Mouse (Mus musculus) heart, postnatal 10 days (tissue): ENCODE results near the gene Lrmda. TPM values are rescaled to one million over a fixed set of nuclear protein-coding genes. Genes with fewer than 3 reads are reported as not detected.
A peak's percentile ranks its signal among the peaks of the same experiment; 100 is the strongest.

ENCODE experiments used
- DNase-seq, 2 experiments: peaks; one replicate each; pipeline ENCODE4 v3.0.0; 2021
- intact Hi-C: fragments of 180-260 bp; cut with DNase I; formaldehyde crosslinking; loops from one replicate; pipeline ENCODE4 v1.15.1; 2025
- total RNA-seq, 2 experiments: library from RNA; stranded (reverse); gene quantifications; 2 replicates each; pipeline ENCODE4 v1.2.3; 2021

Lrmda gene
- total RNA-seq, 2 experiments from 2014 or later = 1.1 to 2.1 TPM

- intact Hi-C loops = no loop called here
- peak; percentile 0 to 2 for DNase-seq
Measured at GRCm38 (mm10) chr14:22445841-22446570, 426.5 kb downstream of the Lrmda start.

- intact Hi-C loops = no loop called here
- no peak for DNase-seq
Measured at GRCm38 (mm10) chr14:22451603-22452002, 432.1 kb downstream of the Lrmda start.

- intact Hi-C loops = no loop called here
- no peak for DNase-seq
Measured at GRCm38 (mm10) chr14:22464314-22464713, 444.8 kb downstream of the Lrmda start.

- intact Hi-C loops = no loop called here
- no peak for DNase-seq
Measured at GRCm38 (mm10) chr14:22471041-22471440, 451.5 kb downstream of the Lrmda start.

GRCm38 (mm10) chr14:22473451-22473850 is 453.9 kb downstream of the Lrmda start:
- intact Hi-C loops = no loop called here
- no peak for DNase-seq

- DNase-seq = no peak
- intact Hi-C loops = no loop called here
Measured at GRCm38 (mm10) chr14:22473991-22474390, 454.5 kb downstream of the Lrmda start.

- intact Hi-C loops = no loop called here
- no peak for DNase-seq
Measured at GRCm38 (mm10) chr14:22493326-22493725, 473.8 kb downstream of the Lrmda start.

GRCm38 (mm10) chr14:22494290-22494689 is 474.8 kb downstream of the Lrmda start:
- intact Hi-C loops = no loop called here

GRCm38 (mm10) chr14:22494866-22495265 is 475.4 kb downstream of the Lrmda start:
- intact Hi-C loops = no loop called here
- DNase-seq = no peak

More at GRCm38 (mm10) chr14:22494290-22494689, 474.8 kb downstream of the Lrmda start:
- no peak for DNase-seq

- no peak for DNase-seq
- intact Hi-C loops = no loop called here
Measured at GRCm38 (mm10) chr14:22495286-22495685, 475.8 kb downstream of the Lrmda start.

GRCm38 (mm10) chr14:22497636-22498131 is 478.2 kb downstream of the Lrmda start:
- intact Hi-C loops = no loop called here
- DNase-seq = no peak

- no peak for DNase-seq
- intact Hi-C loops = no loop called here
Measured at GRCm38 (mm10) chr14:22509747-22510530, 490.4 kb downstream of the Lrmda start.

- DNase-seq = no peak
- intact Hi-C loops = no loop called here
Measured at GRCm38 (mm10) chr14:22510531-22510785, 490.9 kb downstream of the Lrmda start.

GRCm38 (mm10) chr14:22514362-22515084 is 495.0 kb downstream of the Lrmda start:
- DNase-seq = peak in 1 of 2 experiments; percentile 9
- intact Hi-C loops = no loop called here

- intact Hi-C loops = no loop called here
- DNase-seq = no peak
Measured at GRCm38 (mm10) chr14:22530706-22531105, 511.2 kb downstream of the Lrmda start.

- intact Hi-C loops = no loop called here
Measured at GRCm38 (mm10) chr14:22533501-22533900, 514.0 kb downstream of the Lrmda start.

GRCm38 (mm10) chr14:22545887-22546675 is 526.6 kb downstream of the Lrmda start:
- DNase-seq = no peak

More at GRCm38 (mm10) chr14:22533501-22533900, 514.0 kb downstream of the Lrmda start:
- DNase-seq = no peak

GRCm38 (mm10) chr14:22546676-22546984 is 527.1 kb downstream of the Lrmda start:
- DNase-seq = no peak
- intact Hi-C loops = no loop called here

More at GRCm38 (mm10) chr14:22545887-22546675, 526.6 kb downstream of the Lrmda start:
- intact Hi-C loops = no loop called here

GRCm38 (mm10) chr14:22548286-22548685 is 528.8 kb downstream of the Lrmda start:
- no peak for DNase-seq
- intact Hi-C loops = no loop called here

- intact Hi-C loops = no loop called here
- no peak for DNase-seq
Measured at GRCm38 (mm10) chr14:22549166-22549565, 529.7 kb downstream of the Lrmda start.

GRCm38 (mm10) chr14:22552358-22552757 is 532.8 kb downstream of the Lrmda start:
- no peak for DNase-seq
- intact Hi-C loops = no loop called here
